Mouse (Mus musculus) G1E-ER4 (cell line): ENCODE measurements around the gene Per1. TPM values are rescaled to one million over a fixed set of nuclear protein-coding genes. Genes with fewer than 3 reads are reported as not detected.

Experiments used
- GATA1 ChIP-seq: IDR thresholded peaks from one replicate; pipeline ENCODE4 v1.8.0; 2012; ENCODE audit warnings: low read length, inconsistent platforms
- polyA plus RNA-seq: library from polyadenylated mRNA; stranded (reverse); fragments of >175 nt; gene quantifications from 2 replicates; pipeline ENCODE4 v1.2.3, GENCODE M21; 2012

Gene Per1
- polyA plus RNA-seq, 1 experiment, result 25.0 TPM

DNA sequence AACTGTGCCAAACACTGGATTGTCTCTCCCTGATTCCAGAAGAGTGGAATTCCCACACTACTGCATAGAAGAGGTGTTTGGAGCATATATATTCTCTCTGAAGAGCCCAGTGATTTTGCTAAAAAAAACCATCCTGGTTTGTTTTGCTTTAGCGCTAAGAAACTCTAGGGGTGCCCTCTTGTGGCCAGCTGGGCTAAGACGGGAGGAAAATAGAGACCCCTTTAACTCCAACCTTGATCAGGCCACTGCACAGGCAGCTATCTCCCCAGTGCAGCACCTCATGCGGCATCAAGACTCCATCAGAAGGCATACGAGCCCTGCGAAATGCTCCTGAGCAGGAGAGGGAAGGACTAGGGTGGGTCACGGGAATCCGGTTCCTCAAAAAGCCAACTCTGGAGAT is 55.4 kb downstream of the Per1 start:
- TF ChIP-seq GATA1, result no peak

DNA sequence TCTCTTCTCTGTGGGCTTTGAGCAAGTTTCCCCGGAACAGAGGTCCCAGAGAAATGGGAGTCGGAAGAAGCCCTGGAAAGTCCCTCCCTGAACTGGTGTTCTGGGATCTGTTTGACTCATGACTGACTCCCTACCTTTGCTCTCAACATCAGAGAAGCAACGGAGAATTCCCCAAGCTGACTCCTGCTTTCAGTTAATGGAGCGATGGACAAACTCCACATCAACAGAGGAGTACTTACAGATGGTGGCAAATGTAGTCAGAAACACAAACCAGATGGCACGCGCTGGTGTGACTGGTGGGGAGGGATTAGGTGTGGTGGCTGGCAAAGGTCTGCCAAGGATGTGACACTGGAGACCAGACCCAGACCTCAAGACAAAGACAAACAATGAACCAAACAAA is 56.0 kb downstream of the Per1 start:
- no peak for TF ChIP-seq GATA1

GRCm38 (mm10) chr11:69153831-69154230 is 58.8 kb downstream of the Per1 start:
- TF ChIP-seq GATA1, result no peak

- no peak for TF ChIP-seq GATA1
Observed at GRCm38 (mm10) chr11:69155351-69155750, 60.3 kb downstream of the Per1 start.

- no peak for TF ChIP-seq GATA1
Observed at GRCm38 (mm10) chr11:69156800-69157199, 61.8 kb downstream of the Per1 start, which contains the start of gene Alox12b. Gene Alox12b, plus strand, starts transcription at chr11:69156989.

Other genes starting within 250 kb of the Per1 start
- gene Ndel1, start 223.4 kb upstream of the Per1 start, polyA plus RNA-seq, result 29.4 and 40.1 TPM in 2 replicates
- gene Rnf222, start 206.7 kb upstream of the Per1 start, polyA plus RNA-seq, result not detected in 2 replicates
- 180 and 197 TPM in 2 replicates for gene Rpl26, start 193.6 kb upstream of the Per1 start, polyA plus RNA-seq
- gene Odf4, start 168.1 kb upstream of the Per1 start, polyA plus RNA-seq, result not detected in 2 replicates
- gene Arhgef15, start 137.7 kb upstream of the Per1 start, polyA plus RNA-seq, result not detected in 2 replicates
- 1.2 and 1.5 TPM in 2 replicates for gene Slc25a35, start 127.1 kb upstream of the Per1 start, polyA plus RNA-seq
- gene Rangrf, start 120.0 kb upstream of the Per1 start, polyA plus RNA-seq, result 11.1 and 12.8 TPM in 2 replicates
- 31.5 and 37.6 TPM in 2 replicates for gene Pfas, start 86.8 kb upstream of the Per1 start, polyA plus RNA-seq
- 39.7 and 70.1 TPM in 2 replicates for gene Ctc1, start 79.3 kb upstream of the Per1 start, polyA plus RNA-seq
- gene Aurkb, start 49.6 kb upstream of the Per1 start, polyA plus RNA-seq, result 217 and 345 TPM in 2 replicates
- 20.5 and 25.2 TPM in 2 replicates for gene Borcs6, start 35.5 kb upstream of the Per1 start, polyA plus RNA-seq
- gene Tmem107, start 24.4 kb upstream of the Per1 start, polyA plus RNA-seq, result 55.6 and 63.5 TPM in 2 replicates
- 32.2 and 39.6 TPM in 2 replicates for gene Vamp2, start 6.7 kb upstream of the Per1 start, polyA plus RNA-seq
- 0.80 and 1.4 TPM in 2 replicates for gene Hes7, start 25.2 kb downstream of the Per1 start, polyA plus RNA-seq
- 0.09 and 0.10 TPM in 2 replicates for gene 9130213A22Rik, start 27.4 kb downstream of the Per1 start, polyA plus RNA-seq
- gene Aloxe3, start 30.7 kb downstream of the Per1 start, polyA plus RNA-seq, result not detected in 2 replicates
- gene Alox12b, start 61.8 kb downstream of the Per1 start, polyA plus RNA-seq, result not detected in 2 replicates
- gene Alox8, start 102.6 kb downstream of the Per1 start, polyA plus RNA-seq, result not detected in 2 replicates
- gene Gucy2e, start 141.8 kb downstream of the Per1 start, polyA plus RNA-seq, result not detected in 2 replicates
- gene Cntrob, start 228.6 kb downstream of the Per1 start, polyA plus RNA-seq, result 39.6 and 50.3 TPM in 2 replicates
- 4.2 and 6.8 TPM in 2 replicates for gene Trappc1, start 228.8 kb downstream of the Per1 start, polyA plus RNA-seq
- 2.1 and 2.7 TPM in 2 replicates for gene Kcnab3, start 231.0 kb downstream of the Per1 start, polyA plus RNA-seq
- not detected in 2 replicates for gene Rnf227, start 245.2 kb downstream of the Per1 start, polyA plus RNA-seq